Mouse (Mus musculus): ENCODE measurements around the gene Mpo.

Mpo gene

DNA sequence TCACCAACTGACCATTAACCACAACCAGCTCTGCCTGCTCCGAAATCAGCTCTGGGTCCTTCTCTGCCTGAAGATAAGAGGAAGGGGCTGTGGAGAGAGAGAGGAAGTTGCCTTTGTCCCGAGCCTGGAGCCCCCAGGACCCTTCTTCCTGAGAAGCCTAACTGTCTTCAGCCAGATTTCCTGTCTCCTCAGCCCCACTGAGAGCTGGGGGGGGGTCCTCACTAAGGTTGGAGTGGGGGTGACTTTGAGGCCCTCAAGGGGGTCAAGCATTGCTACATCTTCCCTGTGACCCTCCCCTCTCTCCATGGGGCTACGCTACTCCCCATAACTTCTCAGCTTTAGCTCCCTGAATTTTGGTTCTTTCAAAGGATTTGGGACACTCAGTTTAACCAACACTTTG, at the start of gene Mpo:
Gene Mpo (plus strand): TSS at position 122 of the 400 bp plus-strand sequence.
- DNase-seq (ENCODE audit: low spot score): no peak

GRCm38 (mm10) chr11:87743691-87744090, 49.7 kb upstream of the Mpo start:
- no peak for DNase-seq (ENCODE audit: low spot score)

DNA sequence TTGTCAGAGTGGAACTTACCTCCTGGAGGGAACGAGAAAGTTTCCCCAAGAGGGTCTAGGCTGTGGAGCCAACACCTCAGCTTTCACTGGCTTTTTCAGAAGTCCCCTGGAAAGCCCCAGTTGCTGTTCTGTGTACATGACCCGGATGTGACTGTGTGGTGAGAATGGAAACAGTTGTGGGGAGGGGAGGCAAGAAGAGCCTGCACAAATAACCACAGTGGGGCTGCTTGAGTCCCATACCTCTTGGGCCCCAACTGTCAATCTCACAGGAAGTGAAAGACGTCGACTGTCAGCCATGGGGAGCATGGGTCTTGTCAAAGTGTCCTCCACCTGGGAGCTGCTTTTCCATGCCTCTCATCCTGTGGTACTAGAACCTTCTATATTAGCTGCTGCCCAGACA, 48.4 kb upstream of the Mpo start:
- no peak for DNase-seq (ENCODE audit: low spot score)

- DNase-seq (ENCODE audit: low spot score): no peak
Observed at GRCm38 (mm10) chr11:87745632-87746555, 47.5 kb upstream of the Mpo start.

GRCm38 (mm10) chr11:87747312-87747711, 46.1 kb upstream of the Mpo start:
- no peak for DNase-seq (ENCODE audit: low spot score)

- DNase-seq (ENCODE audit: low spot score): no peak
Observed at GRCm38 (mm10) chr11:87747716-87748115, 45.7 kb upstream of the Mpo start.

DNA sequence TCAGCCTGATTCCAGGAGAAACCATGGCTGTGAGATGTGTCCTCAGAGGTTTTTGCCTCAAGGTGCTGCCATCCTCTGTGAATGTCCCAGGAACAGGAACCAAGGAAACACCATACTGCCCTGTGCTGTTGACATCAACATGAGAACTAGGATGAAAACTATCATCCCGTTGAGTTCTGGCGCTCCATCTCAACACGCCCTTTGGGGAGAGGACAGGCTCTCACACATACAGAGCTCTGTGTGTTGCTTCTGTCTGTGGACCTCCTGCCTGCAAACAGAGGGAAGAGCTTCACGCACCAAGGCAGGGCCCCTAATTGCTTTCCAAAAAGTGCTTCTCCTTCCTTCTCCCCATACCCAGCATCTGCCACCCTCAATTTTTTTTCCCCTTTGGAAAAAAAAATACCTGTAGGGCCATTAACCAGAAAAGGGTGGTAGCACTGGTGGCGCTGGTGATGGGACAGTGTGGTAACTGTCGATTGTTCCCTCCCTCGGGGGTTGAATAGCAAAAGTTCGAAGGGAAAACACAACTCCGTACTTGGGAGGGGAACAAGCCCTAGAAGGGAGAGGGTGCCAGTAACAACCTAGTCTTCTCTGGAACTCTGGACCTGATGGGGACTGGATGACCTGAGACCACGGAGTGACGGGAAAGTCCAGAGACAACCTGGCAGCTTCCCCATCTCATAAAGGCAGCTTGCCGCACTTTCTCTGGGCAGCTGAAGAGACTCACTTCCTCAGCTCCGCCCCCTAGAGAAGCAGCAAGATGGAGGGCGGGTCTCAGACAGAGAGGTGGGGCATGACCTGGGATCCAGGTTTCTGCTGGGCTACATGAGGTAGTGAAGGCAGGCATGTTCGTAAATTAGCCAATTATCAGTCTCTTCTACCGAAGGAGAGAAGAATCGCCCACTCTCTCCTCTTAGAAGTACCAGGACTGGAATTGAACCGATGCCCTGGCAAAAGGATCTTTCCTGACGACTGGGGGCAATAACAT, 45.0 kb upstream of the Mpo start:
- DNase-seq (ENCODE audit: low spot score): no peak

DNA sequence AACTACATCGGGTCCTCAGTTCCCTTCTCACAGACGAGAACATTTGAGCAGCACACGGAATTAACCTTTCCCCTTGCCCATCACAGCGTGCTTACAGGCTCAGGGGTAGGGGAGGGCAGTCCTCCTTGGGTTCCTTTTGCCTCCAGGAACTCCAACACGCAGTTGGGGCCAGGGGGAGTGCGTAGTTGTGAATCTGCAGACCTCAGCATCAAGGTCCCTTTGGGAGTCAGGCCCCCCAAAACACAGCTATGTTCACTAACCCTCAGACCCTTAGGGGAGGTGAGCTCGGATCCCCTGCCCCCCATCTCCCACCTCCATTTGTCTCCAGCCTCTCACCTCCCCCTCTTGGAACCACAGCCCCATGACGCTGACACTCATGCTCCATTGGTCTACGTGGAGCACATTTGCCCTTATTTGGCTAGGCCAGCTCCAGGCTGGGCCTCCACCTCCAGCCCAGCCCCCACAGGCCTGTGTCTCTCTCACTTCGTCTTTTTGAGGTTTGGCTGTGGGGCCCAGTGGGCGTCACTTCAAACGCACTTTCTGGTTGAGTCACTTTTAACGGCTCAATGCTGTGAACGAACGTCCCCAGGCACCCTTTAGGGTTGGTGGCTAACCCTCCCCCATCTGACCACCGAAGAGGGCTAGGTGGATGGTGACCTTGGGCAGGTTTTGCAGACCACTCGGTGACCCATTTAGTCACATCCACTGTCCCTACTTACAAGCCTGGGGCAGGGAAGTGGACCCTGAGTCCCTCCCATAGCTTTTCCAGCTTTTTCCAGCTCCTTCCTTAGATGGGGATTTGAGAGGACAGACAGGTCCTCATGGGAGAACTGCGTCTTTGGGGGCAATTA, 44.0 kb upstream of the Mpo start:
- no peak for DNase-seq (ENCODE audit: low spot score)

- no peak for DNase-seq (ENCODE audit: low spot score)
Observed at GRCm38 (mm10) chr11:87750043-87750421, 43.3 kb upstream of the Mpo start.

GRCm38 (mm10) chr11:87750521-87750920, 42.9 kb upstream of the Mpo start:
- no peak for DNase-seq (ENCODE audit: low spot score)

- DNase-seq (ENCODE audit: low spot score): no peak
Observed at GRCm38 (mm10) chr11:87751031-87751430, 42.4 kb upstream of the Mpo start.

- no peak for DNase-seq (ENCODE audit: low spot score)
Observed at GRCm38 (mm10) chr11:87751491-87751966, 41.9 kb upstream of the Mpo start.

DNA sequence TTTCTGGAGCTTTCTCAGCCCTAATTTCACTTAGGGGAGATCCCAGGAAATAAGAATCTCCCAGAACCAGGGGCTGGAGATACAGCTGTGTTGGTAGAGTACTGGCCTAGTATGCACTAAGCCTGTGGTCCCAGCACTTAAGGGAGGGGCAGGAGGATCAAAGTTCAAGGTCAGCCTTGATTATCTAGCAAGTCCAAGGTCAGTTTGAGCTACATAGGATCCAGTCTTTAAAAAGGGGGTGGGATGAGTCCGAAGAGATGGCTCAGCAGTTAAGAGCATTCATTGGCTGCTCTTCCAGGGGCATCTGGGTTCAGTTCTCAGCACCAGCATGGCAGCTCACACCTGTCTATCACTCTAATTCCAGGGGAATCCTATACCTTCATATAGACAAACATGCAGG, 41.1 kb upstream of the Mpo start:
- DNase-seq (ENCODE audit: low spot score): no peak

DNA sequence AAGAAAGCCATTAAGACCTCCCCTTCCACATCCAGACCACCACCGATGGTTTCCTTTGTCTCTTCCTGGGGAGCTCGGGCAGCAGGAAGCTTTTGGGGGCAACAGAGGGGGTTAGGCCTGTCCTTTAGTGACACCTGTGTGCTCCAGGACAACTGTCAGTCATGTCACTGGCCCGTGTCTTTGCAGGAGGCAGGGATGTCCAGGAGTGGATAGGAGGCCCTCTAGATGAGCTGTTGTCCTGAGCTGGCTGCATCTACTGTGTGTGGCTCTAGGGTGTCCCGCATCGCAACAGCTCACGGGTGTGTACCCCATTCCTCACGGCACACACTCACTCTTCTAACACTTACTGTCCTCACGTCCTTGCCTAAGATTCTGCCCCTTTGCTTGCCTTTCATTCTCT, 40.1 kb upstream of the Mpo start:
- no peak for DNase-seq (ENCODE audit: low spot score)

DNA sequence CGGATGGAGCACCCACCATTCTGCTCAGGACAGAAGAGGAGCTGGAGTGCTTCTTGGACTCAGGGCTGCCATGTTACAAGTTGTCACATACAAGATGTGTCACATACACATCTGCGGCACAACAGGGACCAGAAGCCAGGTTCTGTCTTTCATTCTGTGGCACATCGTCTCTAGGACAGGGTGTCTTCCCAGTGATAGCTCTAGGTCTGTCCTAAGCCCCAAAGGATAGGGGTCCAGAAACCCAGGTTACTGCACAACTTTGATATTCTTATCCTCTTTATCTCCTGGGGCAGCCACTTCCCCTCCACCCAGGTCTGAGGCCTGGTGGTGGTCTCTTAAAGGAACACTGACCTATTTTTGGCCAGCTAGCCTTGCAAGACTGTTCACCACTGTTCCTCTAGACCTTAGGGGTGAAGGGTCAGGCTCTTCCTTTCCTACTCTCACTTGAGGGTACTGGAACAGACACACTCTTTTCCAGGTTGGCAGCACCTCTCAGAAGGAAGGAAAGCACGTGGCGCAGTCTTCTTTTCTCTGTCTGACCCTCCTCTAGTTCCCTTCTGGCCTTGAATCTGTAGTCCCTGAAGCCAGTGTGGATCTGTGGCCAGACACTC, 39.4 kb upstream of the Mpo start:
- no peak for DNase-seq (ENCODE audit: low spot score)

DNA sequence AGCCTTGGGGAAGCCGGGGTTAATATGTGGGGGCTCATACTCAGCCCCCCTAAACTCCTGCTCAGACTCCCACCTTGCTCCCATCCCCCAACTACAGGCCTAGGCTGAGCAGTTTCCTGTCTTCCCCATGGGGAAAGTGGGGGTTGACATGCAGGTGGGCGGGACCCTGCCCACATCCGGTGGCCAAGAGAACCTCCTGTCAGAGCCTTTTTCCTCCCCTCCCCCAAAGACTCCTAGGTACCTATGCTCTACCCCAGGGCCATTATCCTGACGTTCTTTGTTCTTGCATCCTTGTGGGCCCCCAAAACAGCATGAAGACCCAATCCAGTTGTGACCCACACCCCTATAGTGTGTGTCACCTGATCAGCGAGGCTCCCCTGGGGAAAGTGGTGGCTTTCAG, 38.8 kb upstream of the Mpo start:
- DNase-seq (ENCODE audit: low spot score): no peak

GRCm38 (mm10) chr11:87755360-87756017, 37.9 kb upstream of the Mpo start:
- no peak for DNase-seq (ENCODE audit: low spot score)

DNA sequence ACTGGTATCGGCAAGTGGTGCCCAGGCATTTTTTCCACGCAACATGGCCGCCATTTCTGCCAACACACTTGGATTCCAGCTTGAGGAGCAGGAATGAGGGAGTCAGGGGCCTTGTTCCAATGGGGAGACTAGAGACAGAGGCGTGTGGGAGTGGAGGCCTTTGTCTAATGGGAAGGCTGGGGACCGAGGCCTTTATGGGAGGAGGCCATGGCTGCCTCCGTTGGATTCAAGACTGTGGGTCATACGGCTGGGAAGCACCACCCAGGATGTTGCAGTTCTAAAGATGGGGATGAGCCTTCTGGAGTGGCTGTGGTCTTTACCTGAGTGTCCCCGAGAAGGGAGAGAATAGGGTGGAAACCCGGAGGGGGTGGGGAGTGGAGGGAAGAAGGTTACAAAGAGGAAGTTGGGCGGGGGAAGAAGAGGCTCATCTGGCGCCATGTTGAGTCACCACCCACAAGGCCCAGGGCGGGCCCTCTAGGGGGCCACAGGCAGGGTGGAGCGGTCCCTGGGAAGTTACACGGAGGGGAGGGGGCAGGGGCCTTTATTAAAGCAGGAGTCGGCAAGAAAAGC, 37.0 kb upstream of the Mpo start:
- no peak for DNase-seq (ENCODE audit: low spot score)

- DNase-seq (ENCODE audit: low spot score): no peak
Observed at GRCm38 (mm10) chr11:87757001-87757954, 36.1 kb upstream of the Mpo start.
